Mouse (Mus musculus): ENCODE measurements around the gene Nrde2.

Gene Nrde2

DNA sequence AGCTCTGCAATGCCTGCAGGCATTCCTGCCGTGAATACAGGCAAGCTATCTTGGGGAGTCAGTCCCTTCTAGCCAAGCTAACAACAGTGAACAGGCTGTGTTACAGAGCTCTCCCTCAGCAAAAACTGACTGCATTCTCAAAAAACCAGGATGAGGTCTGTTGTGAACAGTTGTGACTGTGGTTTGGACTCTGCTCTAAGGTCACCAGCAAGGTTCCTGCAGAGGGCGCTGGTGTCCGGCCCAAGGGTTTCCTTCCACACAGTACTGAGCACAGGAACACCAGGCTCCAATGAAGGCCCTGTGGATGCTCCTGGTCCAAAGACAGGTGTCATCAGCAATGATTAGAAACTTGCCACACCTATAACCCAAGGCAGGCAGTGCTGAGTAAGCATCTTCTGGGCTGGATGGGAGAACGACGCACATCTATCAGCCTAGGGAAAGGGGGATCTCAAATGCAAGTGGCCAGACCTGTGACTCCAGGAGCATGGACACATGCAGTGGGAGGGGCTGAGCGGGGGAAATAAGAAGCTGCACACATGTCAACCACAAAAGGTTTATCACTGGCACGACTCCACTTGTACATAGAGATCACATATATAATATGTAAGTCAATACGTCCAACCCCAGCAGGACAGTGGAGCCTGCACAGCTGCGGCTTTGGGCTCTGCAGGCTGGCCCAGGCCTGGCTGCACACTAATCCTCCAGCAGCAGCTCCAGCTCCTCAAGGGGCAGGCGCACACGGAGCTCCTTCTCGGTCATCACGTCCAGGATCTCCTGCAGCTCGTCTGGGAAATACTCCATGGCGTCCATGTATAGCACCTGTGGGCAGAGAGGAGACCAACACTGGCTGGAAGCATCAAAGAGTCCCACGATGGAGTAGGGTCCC lies 34.3 kb downstream of the Nrde2 start:
- DNase-seq: no peak

- DNase-seq: no peak
Measured at GRCm38 (mm10) chr12:100123476-100123875, 36.0 kb downstream of the Nrde2 start.

DNA sequence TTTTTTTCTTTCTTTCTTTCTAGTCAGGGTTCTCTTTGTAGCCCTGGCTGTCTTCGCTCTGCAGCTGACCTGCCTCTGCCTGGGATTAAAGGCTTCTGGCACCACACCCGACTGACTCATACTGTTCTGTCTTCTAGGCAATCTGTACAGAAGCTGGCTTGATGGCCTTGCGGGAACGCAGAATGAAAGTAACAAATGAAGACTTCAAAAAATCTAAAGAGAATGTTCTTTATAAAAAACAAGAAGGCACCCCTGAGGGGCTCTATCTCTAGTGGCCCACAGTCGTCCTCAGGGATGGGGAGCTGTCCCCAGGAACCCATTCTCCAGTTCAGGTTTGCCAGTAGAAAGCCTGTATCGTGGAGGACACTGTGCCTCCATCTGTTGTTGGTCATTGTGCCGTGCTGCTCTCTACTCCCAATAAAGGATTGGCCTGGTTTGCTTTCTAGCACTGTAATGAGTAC lies 36.5 kb downstream of the Nrde2 start:
- DNase-seq: no peak

DNA sequence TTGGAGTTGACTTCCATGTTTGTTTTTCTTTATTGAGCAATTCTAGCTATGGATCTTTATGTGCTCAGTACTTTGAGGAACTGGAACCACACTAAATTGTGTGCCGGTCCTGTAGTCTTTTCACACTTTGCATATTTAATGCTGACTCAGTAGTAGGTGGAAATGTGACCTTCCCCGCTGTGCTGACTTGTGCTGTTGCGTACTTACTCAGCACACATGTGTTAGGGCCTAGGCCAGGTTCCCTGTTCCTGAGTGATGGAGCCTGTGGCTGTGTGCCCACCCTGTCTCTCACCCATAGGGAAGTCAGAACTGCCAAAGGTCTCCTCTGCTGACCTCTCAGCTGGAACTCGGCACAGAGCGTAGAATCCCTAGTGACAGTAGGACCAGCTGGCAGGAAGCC lies 43.5 kb downstream of the Nrde2 start:
- DNase-seq: no peak

- DNase-seq: peak; percentile 74
Measured at GRCm38 (mm10) chr12:100109986-100110696, 49.3 kb downstream of the Nrde2 start, which contains the start of gene Psmc1. Gene Psmc1, plus strand, starts transcription at chr12:100110154.

GRCm38 (mm10) chr12:100107436-100107835 lies 52.0 kb downstream of the Nrde2 start:
- no peak for DNase-seq

DNA sequence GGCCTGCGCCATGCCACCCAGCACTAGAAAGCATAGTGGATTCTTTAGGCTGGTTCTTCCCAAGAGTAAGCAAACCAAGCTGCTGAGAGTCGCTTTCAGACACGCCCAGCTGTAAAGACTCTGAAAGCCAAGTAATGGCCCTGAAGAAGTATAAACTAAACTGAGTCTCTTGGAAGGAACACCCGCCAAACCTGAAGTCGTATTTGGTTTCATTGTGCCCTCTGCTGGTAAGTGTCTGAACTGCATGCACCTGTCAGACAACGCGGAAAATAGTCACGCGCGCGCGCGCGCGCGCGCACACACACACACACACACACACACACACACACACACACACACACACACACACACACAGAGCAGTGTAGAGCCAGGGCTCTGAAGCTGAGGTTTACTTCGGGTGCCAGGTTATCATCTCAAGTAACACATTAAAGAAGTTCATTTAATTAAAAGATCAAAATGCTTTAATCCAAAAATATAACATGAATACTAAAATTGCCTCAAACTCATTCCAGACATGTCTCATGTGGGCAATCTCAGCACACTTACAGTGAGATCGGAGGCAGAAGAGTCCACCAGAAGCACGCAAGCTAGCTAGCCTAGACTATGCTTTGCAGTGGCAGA lies 53.1 kb downstream of the Nrde2 start:
- peak; percentile 80 for DNase-seq

GRCm38 (mm10) chr12:100104530-100104929 lies 54.9 kb downstream of the Nrde2 start:
- no peak for DNase-seq

DNA sequence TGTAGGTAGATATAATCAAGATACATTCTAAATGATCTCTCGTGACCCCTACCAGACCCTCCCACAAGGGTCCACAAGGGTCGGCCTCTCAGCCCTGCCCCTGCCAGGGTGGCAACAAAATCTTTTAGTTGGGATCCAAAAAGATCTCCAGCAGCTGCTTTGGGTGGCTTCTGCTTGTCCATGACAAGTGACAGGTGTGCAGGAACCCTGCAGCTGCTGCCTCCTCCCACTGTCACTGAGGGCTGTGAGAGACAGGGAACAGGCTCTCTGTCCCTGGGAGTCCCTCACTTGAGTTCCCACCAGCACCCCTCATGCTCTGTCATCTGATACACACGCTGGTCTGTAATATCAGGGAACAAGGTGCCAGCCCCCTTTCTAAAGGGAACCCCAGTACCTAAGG lies 57.8 kb downstream of the Nrde2 start:
- DNase-seq: no peak

- no peak for DNase-seq
Measured at GRCm38 (mm10) chr12:100100707-100101030, 58.8 kb downstream of the Nrde2 start.

GRCm38 (mm10) chr12:100099971-100100706 lies 59.3 kb downstream of the Nrde2 start:
- DNase-seq: no peak

DNA sequence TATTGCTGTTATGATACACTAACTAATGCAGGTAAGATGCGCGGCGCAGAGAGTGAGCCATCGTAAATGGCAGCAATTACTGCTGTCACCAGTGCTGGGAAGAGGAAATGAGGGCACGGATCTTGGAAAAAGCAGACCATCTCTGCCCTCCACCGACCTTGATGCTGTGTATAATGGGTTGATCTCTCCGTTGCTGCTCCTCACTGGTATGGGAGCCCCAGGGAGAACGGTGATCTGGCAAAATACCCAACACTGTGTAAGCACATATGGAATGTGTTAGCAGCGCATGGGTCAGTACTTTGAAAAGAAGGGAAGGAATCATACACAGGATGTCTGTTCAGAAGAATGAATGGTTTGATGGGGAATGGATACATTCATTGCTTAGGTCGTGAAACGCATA lies 66.4 kb downstream of the Nrde2 start:
- no peak for DNase-seq

GRCm38 (mm10) chr12:100090750-100091149 lies 68.7 kb downstream of the Nrde2 start:
- DNase-seq: no peak

DNA sequence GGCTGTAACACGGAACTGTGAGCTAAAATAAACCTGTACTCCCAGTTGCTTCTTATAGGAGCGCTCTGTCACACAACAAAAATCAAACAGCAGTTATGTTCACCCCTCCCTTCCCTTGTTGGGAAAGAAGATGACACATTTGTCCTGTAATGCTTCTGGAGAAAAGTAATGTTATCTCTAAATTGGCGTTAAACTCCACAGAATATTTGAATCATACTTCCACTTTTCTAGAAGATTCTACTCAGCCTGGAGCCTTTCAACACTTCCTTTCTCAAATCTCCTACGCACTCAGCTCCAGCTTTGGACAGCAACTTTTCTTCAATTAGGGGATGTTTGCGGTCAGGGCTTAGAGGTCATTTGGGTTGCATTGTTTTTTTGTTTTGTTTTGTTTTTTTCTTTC lies 70.2 kb downstream of the Nrde2 start:
- no peak for DNase-seq

- no peak for DNase-seq
Measured at GRCm38 (mm10) chr12:100088026-100088425, 71.4 kb downstream of the Nrde2 start.

DNA sequence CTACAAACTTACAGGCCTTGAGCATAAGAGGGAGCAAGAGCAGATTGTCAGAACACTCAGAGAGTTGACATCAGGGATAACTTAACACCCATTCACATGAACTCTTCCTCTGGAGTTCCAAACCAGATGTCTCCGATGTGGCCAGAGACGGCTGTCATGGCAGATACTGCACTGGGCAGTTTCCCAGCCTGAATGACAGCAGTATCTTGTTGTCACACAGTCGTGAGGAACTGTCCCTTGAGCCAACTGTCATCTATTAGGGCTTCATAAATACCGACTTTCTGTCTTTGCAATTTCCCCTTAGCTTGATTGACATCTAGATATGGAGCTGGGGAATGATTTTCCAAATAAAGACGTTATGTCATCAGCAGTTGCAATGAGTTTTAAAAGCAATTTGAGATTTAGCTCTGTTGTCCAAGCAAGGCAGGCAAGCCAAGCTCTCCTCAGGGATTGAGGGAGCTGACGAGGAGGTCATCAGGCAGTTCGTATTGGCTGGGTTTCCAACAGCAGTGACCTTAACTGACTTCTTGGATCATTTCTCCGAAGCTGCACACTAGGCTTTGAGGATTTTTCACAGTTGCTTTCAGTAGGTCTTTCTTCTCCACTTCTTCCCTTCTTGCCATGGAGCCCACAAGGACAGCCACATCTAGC lies 79.7 kb downstream of the Nrde2 start:
- no peak for DNase-seq

- no peak for DNase-seq
Measured at GRCm38 (mm10) chr12:100075715-100076114, 83.7 kb downstream of the Nrde2 start.
